Mouse (Mus musculus) heart, adult 11 months (tissue): ENCODE data around the gene Ppp2ca.
A peak's percentile ranks its signal among the peaks of the same experiment; 100 is the strongest.
"Not testable (repeated sequence)": the region's sequence is repeated elsewhere in the genome, so short reads cannot be mapped to it uniquely, and the experiment has no call there.

Experiments
- DNase-seq: peaks from one replicate; pipeline ENCODE4 v3.0.0; 2022

Gene Ppp2ca

DNA sequence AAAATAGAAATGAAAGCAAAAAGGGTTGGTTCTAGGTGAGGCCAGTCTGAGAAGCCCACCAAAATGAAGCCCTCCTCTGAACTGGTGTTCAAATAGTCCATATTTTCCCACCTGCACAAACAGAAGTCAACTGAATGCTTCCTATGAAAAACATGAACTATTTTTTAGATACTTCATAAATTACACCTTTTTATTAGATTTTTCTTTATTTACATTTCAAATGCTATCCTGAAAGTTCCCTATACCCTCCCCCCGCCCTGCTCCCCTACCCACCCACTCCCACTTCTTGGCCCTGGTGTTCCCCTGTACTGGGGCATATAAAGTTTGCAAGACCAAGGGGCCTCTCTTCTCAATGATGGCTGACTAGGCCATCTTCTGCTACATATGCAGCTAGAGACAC lies 46.9 kb downstream of the Ppp2ca start, which contains the start of gene Olfr1373:
Olfr1373 (minus strand) TSS at position 101 of the 400 bp plus-strand sequence.
- not testable (repeated sequence) for DNase-seq

DNA sequence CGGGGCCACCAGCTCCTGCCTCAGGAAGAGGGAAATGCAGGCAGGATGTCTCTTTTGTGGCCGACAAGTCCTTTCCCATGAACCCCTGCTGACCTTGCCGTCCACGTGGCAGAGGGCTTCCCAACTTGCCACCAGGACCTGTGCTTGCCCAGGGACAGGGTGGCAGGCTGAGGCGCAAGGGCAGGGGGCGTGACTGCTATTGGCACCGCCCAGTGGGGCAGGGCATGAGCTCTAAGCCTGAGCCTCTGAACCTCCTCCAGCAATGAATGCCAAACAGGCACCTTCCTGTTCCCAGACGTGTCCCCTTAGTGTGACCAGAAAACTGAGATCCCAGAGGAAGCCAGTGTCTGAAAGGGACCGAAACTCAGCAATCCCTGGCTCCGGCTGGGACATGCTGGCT lies 65.4 kb downstream of the Ppp2ca start:
- DNase-seq, result peak; percentile 98

DNA sequence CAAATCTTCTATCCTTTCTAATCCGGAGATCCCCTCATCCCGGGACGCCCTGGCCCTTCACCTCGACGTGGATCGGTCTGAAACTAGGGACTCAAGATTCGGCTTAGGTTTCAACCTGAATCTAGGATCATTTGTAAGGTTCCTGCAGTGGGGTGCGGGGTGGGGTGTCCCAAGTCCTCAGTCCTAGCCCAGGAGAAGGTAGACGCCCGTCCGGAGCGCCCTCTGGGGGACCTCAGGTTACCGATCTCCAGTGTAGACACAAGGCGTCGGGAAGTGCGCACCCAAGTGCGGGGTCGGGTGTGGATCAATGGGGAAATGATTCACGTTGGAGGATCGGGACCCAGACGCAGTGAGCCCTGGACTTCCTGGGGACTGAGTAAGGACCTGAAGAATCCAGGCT lies 68.6 kb downstream of the Ppp2ca start:
- peak; percentile 95 for DNase-seq

DNA sequence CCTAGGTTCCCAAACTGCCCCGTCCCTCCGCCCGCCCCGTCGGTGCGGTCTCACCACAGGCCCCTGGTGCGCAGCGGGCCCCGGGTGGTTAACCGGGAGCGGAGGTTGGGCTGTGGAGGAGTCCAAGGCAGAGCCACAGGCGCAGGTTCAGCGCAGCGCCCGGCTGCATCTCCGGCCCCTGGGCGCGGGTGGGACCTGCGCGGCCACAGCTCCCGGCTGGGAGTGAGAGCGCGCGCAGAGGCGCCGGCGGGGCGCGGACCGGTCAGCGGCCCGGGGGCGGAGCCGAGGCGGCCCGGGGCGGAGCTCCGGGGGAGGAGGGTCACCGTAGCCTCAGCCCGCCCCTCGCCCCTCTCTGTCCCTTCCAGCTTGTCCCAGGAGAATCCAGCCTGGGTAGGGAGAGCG lies 69.4 kb downstream of the Ppp2ca start:
- peak; percentile 96 for DNase-seq

DNA sequence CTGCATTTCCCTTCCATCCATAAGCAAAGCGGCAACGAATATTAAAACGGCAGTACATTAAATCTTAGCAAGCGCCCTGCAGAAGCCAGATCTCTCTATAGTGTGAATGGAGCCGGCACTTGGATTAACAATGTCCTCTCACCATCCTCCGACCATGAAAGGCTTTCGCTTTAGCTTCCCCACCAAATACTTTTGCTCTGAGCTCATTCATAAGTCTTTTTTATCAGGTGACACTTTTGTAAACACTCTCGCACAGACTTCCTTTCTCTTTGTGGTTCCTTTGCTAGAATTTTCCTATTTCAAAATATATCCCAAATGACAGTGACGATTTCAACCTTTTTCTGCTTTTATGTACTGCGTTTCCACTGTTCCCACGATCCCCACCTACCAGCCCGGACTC lies 70.0 kb downstream of the Ppp2ca start:
- DNase-seq, result no peak
